Mouse (Mus musculus) olfactory bulb, adult 2 months (tissue): ENCODE results near the gene Ngf.

Source experiments
- CTCF ChIP-seq: fragments of 200-500 bp; IDR thresholded peaks from 2 replicates; pipeline ENCODE4 v1.5.1; 2012; ENCODE audit warnings: low read depth, mild to moderate bottlenecking, low read length, moderate library complexity; ENCODE audit not compliant: insufficient read depth
- POLR2A ChIP-seq: fragments of 200-500 bp; IDR thresholded peaks from 2 replicates; pipeline ENCODE4 v1.6.1; 2012; ENCODE audit warnings: mild to moderate bottlenecking, low read depth, low read length, moderate library complexity; ENCODE audit not compliant: insufficient read depth

DNA sequence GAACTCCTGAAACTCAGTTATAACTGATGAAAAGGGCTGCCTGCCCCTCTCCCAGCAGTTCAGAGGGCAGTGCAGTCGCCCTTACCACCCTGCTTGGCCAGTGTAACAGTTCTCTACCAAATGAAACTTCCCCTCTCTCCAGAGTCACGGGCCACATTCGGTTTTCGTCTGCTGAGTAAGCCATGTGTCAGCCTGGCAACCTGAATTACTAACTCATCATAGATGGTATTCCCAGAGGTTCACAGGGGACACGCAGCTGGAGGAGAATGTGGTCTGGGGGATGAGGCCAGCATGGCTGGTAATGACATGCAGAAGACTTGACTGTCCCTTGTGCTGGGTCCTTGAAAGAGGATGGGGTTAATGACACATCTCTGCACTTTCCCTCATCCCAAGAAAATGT, 1.5 kb downstream of the Ngf start:
- TF ChIP-seq CTCF (no peak), POLR2A (no peak)
